Mouse (Mus musculus) frontal cortex, postnatal 25 days (tissue): Measurements from ENCODE around the gene Slc51a.

Experiments used
- DNase-seq, 2 experiments: peaks; one replicate each; pipeline ENCODE4 v3.0.0; 2022; ENCODE audit warnings: low spot score in 2 of 2

Gene Slc51a

DNA sequence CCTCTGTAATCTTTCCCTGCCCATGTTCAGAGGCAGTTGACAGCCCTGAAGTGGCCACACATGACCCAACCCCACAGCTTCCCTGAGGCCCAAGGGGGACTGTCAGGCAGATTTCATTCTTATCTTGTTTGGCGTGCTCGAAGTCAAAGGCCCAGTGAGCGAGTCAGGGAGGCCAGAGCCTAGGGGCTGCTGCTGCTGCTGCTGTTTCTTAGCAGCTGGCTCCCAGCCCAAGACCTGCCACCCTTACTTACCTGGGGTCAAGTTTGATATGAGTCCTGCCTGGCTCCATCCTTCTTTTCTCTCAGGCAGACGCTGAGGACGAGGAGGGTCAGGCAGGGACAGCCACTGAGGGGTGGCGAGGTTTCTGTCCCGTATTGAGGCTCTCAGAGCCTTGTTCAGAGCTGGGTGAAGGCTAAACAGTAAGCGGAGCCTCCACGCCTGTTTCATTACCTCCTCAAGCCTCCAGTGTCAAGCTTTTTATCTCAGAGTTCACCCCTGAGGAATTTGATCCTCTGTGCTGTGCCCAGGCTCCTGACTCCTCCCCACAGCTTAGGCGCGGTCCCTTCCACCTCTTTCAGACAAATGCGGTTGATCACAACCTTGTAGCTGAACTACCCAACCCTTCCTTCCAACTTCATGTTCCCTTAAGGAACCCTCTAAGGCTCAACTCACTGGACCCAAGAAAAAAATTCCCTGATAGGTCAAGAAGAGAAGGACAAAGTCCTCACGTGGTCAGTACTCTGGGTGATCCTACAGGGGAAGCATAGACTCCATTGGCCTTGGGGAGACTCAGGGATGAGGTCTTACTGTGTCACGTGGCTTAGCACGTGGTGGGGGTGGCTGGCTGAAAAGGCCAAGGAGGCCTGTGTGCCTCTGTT lies at the start of gene Slc51a:
TSS of gene Slc51a (minus strand) at position 646 of the 878 bp plus-strand sequence.
- no peak for DNase-seq

GRCm38 (mm10) chr16:32535157-32535751 lies 47.6 kb upstream of the Slc51a start:
- no peak for DNase-seq

DNA sequence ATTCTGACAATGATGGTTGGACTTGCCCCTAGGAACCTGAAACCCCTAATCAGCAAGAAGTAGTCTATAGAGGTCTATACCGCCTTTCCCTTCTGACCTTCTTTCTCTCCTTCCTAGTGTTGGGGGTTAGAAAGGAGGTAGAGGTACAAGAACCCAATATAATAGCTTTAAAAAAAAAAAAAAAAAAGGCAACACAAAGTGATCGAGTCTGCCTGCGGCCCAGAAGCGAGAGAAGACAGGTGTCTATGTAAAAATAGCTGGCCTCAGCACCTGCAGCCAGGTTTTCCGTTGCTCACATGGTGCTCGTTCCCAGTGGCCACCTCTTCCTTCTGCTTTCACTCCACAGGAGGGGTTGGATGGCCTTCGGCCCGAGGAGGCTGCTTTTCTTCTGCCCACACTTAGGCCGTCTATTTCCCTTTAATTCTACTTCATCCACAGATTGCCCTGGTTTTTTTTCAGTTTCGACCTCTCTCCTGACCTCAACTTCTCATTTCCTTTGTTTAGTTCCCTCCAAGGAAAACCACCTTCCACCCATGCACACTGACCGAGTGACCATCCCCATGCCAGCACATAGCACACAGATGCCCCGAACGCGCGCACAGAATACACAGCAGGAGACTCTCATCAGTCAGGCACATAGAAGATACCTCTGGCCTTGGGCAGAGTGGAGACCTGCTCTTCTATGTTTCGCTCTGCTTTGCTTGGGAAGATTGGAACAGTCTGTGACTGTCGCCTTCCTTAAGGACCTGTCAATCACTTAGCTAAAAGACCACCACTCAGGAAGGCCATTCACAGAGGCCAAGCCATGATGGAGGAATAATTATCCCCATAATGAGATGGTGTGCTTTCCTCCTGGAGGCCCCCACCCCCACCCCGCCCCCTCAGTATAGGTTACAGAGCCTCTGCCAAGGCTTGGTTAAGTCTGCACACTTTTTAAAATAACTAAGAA lies 45.5 kb upstream of the Slc51a start:
- DNase-seq = no peak

DNA sequence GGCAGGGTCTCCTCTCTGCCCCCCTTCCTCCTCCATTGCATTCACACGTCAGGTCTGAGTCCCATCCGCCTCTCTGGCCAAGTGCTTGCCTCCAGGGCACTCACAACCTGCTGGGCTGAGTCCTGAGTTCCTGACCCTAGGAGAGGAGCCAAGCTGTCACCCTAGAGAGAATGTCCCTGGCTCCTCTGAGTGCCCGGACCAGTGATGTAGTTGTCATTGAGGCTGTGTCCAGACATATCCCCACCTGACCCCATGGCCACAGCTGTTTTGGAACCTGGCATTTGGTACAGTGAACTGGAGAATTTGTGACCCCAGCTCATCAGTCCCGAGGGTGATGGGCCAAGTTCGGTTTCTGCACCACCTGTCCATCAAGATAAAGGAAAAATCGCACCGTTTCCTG lies 39.2 kb upstream of the Slc51a start:
- DNase-seq = no peak

GRCm38 (mm10) chr16:32524244-32524615 lies 36.6 kb upstream of the Slc51a start:
- no peak for DNase-seq

GRCm38 (mm10) chr16:32523462-32524243 lies 36.0 kb upstream of the Slc51a start:
- DNase-seq = no peak

- DNase-seq = no peak
Observed at GRCm38 (mm10) chr16:32522578-32523194, 35.0 kb upstream of the Slc51a start.

DNA sequence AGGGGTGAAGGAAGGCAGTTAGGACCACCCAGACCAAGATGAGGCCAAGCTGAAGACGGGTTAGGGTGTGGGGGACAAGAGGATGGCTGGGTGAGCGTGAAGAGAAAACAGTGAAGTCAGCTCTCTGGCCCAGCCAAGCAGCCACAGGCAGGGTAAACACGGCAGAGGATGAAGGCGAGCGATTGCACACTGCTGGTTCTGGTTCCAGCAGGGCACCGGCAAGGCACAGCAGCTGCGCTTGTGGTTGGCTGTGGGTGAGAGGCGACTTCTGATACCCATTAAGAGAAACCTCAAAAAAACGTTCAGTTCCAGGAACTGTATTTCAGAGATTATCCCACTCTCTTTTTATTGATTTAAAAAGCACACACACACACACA lies 32.7 kb upstream of the Slc51a start:
- no peak for DNase-seq

DNA sequence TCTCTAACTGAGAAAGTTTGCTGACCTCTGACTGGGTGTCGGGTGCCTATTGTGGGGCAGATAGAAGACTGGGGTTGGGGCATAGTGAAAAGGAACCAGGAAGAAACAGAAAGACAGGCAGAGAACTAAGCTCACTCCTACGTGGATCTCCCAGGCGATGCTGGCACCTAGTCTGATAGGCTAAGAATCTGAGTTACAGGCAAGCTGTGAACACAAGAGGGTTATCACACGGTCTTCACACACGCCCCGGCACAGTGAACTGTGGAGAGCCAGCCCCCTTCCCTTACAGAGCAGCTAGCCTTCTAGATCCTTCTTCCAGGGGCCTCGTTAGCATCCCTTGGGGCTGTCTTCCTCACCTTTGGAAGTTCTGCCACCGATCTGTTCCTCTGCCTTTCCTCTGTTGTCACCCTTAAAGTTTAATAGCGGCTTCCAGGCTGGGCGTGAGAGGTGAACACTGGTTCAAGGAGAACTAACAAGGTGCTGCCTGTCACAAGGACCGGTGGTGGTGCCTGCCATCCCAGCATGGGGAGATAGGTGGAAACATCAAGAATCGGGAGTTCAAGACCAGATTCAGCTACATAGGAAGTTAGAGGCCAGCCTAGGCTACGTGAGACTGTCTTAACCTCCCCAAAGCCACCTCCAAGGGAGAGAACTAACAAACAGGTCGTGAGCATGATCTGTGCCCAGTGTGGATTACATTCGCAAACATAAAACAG lies 32.1 kb upstream of the Slc51a start:
- DNase-seq = no peak

GRCm38 (mm10) chr16:32517785-32518481 lies 30.3 kb upstream of the Slc51a start:
- no peak for DNase-seq

DNA sequence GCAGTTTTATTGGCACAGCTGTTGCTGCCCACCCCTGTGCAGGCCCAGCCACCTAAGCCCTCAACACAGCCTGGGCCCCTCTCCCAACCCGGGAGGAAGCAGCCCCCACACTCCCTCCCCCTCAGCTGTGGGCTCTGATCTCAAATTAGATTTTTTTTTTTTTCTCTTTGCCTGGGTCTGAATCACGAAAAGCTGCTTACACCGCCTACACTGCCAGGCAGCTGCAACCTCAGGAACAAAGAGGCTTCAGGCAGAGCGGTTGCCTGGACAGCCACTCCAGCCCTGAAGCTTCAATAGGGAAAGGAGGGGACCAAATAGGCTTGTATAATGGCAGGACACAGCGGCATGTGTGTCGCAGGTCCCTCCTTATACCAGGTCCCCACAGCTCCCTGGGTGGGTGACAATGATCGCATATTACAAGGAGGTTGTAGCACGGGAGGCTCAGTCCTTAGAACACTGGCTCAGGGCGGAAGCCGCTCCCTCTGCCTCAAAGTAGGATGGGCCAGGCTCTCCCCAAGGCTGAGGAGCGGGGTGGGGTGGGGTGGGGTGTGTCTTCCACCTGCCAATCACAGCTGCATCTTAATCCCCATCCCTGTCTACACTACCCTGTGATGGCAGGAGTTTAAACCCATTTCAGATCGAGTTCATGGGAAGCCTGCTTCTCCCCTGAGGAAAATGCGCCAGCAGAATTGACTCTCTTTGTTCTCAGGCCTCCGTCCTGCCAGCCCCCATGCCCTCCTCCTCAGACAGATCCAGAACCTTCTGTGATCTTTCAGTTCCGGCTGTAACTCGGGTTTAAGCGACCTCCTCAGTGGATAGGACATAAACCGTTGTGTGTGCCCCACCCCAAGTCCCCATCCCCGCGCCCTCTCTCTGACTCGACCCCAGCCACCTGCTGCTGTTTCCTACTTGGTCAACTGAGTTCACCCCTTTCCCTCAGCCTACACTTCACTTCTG lies 28.6 kb upstream of the Slc51a start:
- peak; percentile 54 to 62 for DNase-seq

DNA sequence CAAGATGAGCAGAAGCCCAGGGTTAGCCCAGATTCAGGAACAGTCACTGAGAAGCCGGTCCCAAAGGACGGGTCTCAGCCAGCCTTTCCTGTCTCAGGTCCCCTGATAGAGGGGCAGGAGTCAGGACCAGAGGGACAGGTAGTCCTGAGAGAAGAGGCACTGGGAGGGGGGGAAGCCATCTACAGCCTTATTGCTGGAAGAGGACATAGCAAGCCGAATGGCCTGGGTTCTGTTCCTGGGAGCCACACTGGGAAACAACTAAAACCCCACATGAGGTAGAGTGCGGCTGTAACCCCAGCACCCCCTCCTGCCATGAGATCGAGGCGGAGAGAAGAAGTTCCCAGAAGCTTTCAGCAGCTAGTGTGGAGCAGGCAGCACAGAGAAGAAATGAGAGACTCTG lies 26.3 kb upstream of the Slc51a start:
- no peak for DNase-seq

DNA sequence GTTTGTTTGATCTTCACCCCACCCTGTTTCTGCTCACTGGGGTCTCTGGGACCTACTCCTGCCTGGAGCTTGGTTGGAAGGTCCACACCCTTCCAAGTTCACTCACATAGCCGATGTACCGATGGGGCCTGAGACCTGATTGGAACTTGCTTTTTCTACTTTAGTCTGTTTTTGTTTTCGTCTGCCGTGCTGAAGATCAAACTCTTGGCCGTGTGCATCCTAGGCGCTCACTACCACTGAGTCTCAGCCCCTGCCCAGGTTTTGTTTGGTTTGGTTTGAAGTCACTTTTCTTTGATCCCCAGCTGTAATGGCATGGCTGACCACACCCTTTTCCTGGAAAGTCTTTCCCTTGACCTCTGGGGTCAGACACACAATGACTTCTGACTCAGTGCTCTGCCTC lies 25.7 kb upstream of the Slc51a start:
- no peak for DNase-seq

DNA sequence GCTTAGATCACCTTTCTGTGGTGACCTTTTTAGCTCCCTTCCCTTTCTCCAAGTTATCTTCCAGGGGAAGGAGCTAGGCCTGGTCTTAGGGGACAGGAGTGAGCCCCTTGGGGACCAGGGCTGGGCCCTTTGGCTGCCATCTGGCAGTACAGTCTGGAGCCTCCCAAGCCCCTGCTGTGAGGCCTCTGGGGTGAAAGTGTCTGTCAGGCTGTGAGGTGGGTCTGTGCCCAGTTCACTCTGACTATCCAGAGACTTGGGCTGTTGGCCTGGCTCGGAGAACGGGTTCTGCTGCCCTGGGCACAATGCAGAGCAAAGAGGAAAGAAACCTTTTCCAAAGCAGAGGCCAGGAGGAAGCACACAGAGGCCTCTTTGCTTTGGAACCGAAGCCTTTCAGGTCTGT lies 25.2 kb upstream of the Slc51a start:
- no peak for DNase-seq

- no peak for DNase-seq
Observed at GRCm38 (mm10) chr16:32511827-32512490, 24.3 kb upstream of the Slc51a start.

- no peak for DNase-seq
Observed at GRCm38 (mm10) chr16:32511338-32511734, 23.7 kb upstream of the Slc51a start.

GRCm38 (mm10) chr16:32510399-32511337 lies 23.0 kb upstream of the Slc51a start:
- no peak for DNase-seq
